Mouse (Mus musculus) testis, adult 2 months (tissue): ENCODE data around the gene Tbx3.

ENCODE experiments used
- CTCF ChIP-seq: fragments of 200-500 bp; IDR thresholded peaks from 2 replicates; pipeline ENCODE4 v1.5.1; 2012; ENCODE audit warnings: low read depth, mild to moderate bottlenecking, inconsistent platforms, low read length, moderate library complexity; ENCODE audit not compliant: control insufficient read depth, insufficient read depth, insufficient replicate concordance
- POLR2A ChIP-seq: fragments of 200-500 bp; IDR thresholded peaks from 2 replicates; pipeline ENCODE4 v1.6.1; 2012; ENCODE audit warnings: low read depth, mild to moderate bottlenecking, inconsistent platforms, low read length, moderate library complexity; ENCODE audit not compliant: control insufficient read depth

DNA sequence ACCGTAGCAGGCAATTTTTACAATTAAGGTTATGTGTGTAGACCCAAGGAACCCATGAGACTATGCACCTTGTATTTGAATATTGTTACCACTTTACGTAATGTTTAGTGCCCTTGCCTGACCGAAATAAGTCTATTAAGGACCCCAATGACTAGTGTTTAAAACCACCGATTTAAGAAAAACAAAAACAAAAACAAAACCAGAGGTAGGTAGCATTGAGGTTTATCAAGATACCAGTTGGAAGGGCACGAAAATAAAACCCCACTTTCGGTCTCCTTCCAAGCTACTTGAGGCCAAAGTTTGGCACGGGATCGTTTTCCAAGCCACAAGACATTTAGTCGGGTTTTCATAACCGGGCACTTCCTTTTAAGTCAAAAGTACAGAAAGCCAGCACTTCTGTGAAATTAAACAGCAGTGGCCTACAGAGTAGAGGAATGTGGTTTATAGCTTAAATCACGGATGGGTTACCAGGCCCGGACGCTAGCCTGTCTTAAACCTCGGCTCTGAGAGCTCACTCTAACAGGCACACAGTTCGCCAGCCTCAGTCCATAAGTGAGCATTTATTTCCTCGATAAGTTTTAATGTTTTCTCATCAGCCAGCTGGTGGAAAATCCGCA lies 2.6 kb downstream of the Tbx3 start:
- TF ChIP-seq POLR2A (no peak), CTCF (no peak)
